Mouse (Mus musculus): ENCODE measurements around the gene Tceanc2.
"Not testable (repeated sequence)": the region's sequence is repeated elsewhere in the genome, so short reads cannot be mapped to it uniquely, and the experiment has no call there.

Gene Tceanc2

GRCm38 (mm10) chr4:107127901-107128669 lies 50.8 kb downstream of the Tceanc2 start:
- no peak for DNase-seq (ENCODE audit: extremely low read depth, low read depth, low spot score)

DNA sequence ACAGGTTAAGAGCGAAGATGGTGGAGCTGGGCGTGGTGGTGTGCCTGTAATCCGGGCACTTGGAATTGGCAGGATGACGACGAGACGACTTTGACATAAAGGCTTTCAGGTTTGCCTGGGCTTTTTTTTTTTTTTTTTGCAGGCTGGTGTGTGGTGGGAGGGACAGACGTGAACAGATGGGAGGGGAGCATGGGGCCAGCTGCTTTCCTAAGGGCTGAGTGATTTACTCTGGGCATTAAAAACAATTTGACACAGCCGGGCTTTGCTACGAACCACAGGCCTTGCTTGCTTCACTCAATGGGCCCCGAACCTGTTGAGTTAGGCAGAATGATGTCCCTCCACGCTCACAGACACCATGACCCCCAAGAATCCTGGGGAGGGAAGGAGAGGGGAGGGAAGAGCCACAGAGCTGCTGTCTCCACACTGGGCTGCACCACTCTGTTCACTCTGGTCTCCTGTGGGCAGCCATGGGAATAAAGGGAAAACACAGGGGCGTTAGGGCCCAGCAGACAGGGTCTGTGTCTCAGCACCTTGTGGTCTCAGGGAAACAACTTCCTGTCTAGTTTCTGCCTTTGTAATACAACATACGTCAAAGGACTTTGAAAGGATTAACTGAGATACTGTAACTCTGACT lies 51.9 kb downstream of the Tceanc2 start:
- DNase-seq (ENCODE audit: extremely low read depth, low read depth, low spot score), result no peak

- DNase-seq (ENCODE audit: extremely low read depth, low read depth, low spot score), result no peak
These were observed 52.5 kb downstream of the Tceanc2 start for GRCm38 (mm10) chr4:107126389-107126788.

DNA sequence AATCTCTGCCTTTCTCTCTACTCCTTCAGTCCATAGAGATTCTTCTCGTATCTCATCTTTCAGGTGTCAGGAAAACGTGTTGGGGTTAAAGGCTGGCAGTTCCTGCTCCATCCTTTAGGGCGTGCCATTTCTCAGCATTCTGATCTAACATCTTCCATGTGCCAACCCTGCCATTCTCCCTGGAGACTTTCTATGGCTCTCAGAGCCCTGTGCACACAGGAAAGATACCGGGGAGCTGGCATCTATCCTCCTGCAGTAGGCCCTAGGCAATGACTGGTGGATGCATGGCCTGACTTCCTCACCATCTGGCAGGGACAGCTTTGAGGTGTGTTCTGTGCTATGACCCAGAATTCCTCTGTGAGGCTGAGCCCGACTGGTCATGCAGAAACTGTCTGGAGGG lies 53.8 kb downstream of the Tceanc2 start:
- DNase-seq (ENCODE audit: extremely low read depth, low read depth, low spot score), result no peak

GRCm38 (mm10) chr4:107124376-107124775 lies 54.5 kb downstream of the Tceanc2 start:
- no peak for DNase-seq (ENCODE audit: extremely low read depth, low read depth, low spot score)

- DNase-seq (ENCODE audit: extremely low read depth, low read depth, low spot score), result no peak
These were observed 57.6 kb downstream of the Tceanc2 start for GRCm38 (mm10) chr4:107121165-107121943.

DNA sequence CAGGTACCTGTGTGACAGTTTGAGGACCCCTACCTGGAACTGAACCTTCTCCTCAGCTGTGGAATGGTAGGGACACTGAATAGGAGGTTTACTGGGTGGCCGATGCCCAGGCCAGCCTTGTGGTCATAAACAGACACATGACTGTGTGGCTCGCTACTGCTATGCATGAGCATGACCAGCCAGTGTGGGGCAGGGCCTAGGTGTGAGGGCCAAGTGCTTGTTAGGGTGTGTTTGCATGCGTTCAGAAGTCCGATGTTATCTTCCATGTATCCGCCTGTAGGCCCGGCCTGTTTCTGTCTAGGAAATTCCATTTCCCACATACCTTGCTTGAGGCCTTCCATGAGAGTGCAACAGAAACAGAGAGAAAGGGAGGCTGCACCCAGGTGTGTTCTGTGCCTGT lies 58.2 kb downstream of the Tceanc2 start:
- DNase-seq (ENCODE audit: extremely low read depth, low read depth, low spot score), result no peak

DNA sequence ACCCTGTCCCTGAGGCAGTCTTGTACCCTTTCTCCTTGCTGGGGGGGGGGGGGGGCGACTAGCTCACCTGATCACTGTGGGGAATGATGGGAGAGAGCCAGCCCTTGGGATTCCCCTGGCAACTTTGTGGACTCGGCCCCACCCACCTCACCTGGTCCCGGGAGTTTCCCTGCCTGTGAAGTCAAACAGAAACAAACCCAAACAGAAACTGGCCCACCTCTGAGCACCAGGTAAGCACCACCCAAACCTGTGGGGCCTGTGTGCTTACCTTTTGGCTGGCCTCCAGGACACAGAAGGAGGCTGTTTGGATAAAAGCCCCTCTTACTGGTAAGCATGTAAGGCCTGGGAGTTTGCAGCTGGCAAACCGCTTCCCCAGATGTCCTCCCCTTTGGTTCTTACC lies 59.9 kb downstream of the Tceanc2 start:
- no peak for DNase-seq (ENCODE audit: extremely low read depth, low read depth, low spot score)

DNA sequence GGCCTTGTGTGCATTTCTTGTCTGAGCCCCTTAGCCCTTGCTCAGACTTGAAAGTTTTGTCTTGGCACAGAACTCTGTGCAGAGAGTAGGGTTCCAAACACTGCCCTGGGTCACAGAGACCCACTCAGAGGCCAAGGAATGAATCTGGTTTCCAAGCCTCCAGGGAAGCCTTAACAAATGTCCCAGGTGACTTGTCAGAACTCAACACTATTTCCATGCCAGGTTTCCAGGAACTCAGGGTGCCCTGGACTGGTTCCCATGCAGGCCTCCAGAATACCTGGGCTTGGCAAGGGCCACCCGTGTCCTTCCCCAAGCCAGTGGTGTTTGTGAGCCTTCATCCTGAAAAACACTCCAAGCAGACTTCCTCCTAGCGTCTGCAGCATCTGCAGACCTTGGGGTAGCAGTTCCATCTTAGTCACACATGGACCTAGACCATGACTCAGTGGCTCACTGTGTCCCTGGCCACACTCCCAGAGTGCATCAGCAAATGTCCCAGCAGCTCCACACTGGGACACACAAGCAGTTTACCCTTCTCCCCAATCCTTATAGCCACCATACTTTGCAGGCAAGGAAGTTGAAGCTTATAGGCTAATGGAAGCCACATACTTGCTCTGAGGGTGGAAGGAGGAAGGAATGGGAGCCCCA lies 61.1 kb downstream of the Tceanc2 start:
- peak; percentile 86 for DNase-seq (ENCODE audit: extremely low read depth, low read depth, low spot score)

- DNase-seq (ENCODE audit: extremely low read depth, low read depth, low spot score), result no peak
These were observed 64.6 kb downstream of the Tceanc2 start for GRCm38 (mm10) chr4:107114278-107114677.

GRCm38 (mm10) chr4:107109181-107109580 lies 69.7 kb downstream of the Tceanc2 start:
- not testable (repeated sequence) for DNase-seq (ENCODE audit: extremely low read depth, low read depth, low spot score)

DNA sequence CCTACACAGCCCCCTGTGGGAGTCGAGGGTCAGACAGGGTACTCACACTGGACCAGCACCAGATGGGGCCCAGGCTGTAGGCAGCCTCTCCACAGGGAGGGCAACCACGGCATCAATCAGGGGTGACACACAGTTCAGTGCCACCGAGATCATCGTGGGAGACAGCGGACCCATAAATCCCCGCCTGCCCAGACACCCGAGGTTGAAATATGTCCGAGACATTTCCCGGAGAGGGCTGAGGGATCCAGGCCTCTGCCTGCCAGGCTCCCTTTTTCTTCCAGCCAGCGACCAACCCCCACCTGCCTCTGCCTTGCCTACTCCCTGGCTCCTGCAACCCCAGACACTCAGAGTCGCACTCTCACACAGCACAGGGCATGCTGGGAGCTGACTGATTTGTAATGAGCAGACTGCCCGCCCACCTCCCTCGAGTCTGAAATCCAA lies 70.6 kb downstream of the Tceanc2 start:
- no peak for DNase-seq (ENCODE audit: extremely low read depth, low read depth, low spot score)

DNA sequence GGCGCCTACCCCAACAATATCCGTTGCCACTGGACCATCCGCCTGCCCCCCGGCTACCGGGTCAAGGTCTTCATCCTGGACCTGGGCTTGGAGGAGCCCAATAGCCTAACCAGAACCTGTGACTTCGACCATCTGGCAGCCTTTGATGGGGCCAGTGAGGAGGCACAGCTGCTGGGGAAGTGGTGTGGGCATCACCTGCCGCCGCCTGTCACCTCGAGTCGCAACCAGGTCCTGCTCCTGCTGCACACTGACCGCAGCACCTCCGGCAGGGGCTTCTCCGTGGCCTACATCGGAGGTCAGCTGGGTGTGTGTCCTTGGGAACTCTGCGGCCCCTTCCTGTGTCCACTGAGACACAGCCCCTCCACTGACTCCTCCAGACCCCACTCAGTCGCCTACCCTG lies 72.1 kb downstream of the Tceanc2 start:
- no peak for DNase-seq (ENCODE audit: extremely low read depth, low read depth, low spot score)

- DNase-seq (ENCODE audit: extremely low read depth, low read depth, low spot score), result no peak
These were observed 76.7 kb downstream of the Tceanc2 start for GRCm38 (mm10) chr4:107102220-107102619.

DNA sequence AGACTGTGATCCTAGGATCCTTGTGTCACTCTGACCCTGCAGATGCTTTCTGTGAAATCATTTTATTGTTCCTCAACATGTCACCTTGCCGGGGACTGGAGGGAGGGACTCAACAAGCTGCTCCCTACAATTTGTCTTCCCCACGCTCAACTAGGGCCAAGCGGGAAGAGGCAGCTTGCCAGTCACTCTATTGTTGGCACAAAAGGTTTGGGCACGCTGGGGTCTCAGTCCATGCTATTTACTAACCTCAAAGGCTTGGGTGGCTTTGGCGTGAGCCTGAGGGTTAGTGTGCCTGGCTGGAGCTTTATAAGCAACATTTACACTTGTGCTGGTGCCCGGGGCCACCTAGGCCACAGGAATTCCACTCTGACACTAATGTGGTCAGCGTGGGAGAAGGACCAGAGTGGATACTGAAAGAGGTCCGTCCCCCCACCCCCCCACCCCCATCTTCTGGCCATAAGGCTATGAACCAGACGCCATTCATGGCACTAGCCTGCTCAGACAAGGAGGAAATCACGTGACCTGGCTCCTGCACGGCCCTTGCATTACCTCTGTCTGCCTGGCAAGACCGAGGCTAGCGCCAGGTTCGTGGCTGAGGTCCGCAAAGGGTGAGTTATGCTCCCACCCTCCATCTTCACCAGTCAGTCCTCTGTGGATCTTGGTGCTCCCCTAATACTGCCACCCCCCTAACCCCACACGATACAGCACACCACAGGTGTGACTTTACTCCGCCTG lies 80.0 kb downstream of the Tceanc2 start:
- no peak for DNase-seq (ENCODE audit: extremely low read depth, low read depth, low spot score)

DNA sequence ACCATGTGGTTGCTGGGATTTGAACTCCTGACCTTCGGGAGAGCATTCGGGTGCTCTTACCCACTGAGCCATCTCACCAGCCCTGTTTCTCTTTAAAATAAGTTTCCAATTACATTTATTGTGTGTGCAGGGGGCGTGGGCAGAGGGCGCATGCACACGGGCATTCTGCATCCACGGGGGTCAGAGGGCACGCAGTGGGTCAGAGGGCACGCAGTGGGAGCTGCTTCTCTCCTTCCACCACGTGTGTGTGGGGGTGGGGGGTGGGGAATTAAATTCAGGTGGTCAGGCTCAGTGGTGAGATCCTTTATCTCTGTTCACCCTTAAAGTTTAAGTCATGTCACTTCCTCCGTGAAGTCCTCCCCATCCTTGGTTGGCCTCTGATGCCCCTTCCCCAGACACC lies 80.5 kb downstream of the Tceanc2 start:
- DNase-seq (ENCODE audit: extremely low read depth, low read depth, low spot score), result no peak

DNA sequence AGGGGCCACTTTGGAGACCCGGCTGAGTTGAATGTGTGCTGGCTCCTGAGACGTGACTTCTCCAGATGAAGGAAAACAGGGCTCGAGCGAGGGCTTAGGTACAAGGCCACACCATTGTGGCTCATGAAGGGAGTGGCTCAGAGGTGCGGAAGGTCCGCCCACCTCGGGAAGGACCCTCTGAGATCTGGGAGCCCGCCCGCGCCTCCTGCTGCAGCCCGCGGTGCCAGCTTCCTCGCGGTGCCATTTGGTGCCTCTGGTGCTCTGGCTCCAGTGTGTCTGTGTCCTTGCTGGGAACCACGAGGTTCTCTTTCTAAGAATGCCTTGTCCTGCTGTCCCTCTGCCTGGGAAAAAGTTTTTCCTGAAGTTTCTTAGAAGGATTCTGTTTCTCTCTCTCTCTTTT lies 81.0 kb downstream of the Tceanc2 start:
- DNase-seq (ENCODE audit: extremely low read depth, low read depth, low spot score), result no peak

- no peak for DNase-seq (ENCODE audit: extremely low read depth, low read depth, low spot score)
These were observed 82.0 kb downstream of the Tceanc2 start, which contains the start of gene Cdcp2 for GRCm38 (mm10) chr4:107096841-107097373. Cdcp2 (plus strand) TSS chr4:107096891.

GRCm38 (mm10) chr4:107096043-107096442 lies 82.9 kb downstream of the Tceanc2 start:
- DNase-seq (ENCODE audit: extremely low read depth, low read depth, low spot score), result peak; percentile 42

- DNase-seq (ENCODE audit: extremely low read depth, low read depth, low spot score), result no peak
These were observed 84.3 kb downstream of the Tceanc2 start for GRCm38 (mm10) chr4:107094484-107095187.
